Mouse (Mus musculus) CD4-positive naive resting alpha-beta T cell, adult 57 days (primary cell): ENCODE data around the gene Eed. TPM values are rescaled to one million over a fixed set of nuclear protein-coding genes. Genes with fewer than 3 reads are reported as not detected.

ENCODE experiments used
- total RNA-seq: library from RNA; stranded (reverse); gene quantifications from one replicate; pipeline ENCODE4 v1.2.4, GENCODE M21; 2023

Gene Eed
- 123 TPM for total RNA-seq

DNA sequence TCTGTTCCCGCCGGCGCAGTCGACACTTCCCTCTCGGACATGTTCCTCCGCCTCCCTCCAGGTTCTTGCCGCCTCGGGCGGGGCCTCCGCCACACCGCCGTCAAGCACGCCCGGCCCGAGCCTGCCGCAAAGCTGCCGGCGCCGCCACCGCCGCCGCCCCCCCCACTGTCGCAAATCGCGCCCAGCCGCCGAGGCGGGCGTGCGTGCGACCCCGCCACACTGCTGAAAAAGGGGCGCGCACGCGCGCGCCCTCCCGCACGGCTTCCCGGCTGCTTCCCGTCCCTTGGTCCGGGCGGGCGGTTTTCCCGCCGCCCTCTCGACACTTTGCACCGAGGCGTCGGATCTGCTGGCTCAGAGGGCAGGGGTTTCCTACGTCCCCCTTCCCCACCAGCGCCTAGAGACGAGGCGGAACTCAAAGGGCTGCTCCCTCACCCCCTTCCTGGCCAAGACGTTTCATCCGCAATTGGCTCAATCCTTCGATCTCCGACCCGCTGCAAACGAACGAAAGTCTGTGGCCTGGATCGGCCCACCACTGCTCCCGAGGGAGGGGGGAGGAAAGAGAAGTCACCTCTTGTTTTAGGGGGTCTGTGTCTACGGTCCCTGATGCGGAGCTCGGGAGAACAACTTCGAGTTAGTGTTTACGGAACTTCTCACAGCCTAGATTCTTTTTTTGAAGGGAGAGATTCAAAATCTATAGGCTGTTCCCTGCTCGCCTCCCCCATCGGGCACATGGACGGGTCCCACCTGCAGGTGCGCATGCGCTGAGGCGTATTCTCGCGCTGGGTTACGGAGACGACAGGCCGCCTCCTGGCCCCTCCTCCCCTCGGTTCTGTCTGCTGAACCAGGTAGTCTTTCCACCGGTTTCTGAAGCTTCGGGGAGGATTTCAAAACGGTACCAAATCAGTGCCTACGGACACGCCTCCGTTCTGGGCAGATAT, at the start of gene Eed:
Eed (minus strand) TSS at position 499 of the 938 bp plus-strand sequence.

DNA sequence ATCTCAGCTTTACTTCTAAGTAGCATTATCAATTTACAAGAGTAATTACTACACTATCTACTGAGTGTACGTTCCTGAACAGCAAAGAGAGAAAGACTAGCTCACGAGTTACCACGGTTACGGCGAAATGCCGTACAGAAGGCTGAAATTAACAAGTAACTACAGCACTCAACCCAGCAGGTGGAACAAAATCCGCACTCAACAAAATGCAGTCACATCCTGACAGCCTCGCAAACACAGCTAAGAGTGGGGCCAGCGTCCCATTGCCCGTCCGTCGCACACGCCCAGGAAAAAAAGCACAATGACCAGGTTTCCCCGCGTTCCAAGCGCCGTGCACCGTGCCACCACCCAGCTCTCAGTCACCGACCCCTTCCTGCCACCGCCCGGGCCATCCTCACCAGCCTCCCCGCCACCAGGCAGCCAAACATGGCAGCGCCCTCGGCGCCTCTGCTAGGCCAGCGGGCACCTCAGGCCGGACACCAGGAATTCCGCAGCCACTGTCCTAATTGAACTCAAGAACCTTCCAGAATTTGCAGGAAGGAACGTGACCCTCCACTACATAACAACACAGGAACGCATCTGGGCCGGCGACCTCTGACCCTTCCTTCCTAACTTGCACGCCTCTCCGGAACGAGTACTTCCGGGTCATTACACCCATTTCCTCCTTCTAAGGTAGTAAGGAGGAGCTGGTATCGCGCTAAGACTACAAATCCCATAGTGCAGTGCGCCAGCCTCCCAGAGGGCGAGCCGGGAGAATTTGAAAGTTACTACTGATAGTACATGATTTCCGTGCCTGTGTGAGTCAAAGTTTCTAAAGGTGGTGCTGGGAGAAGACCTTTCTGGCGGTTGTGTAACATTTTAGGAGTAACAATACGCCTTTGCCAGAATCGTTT, 40.0 kb downstream of the Eed start, which contains the start of gene Hikeshi:
Hikeshi (minus strand) TSS at position 634 of the 893 bp plus-strand sequence.

Other genes starting within 250 kb of the Eed start
- not detected for gene Ccdc81, start 77.4 kb downstream of the Eed start, total RNA-seq
- gene Hikeshi, start 39.8 kb downstream of the Eed start, total RNA-seq: 55.2 TPM
- gene Picalm, start 149.2 kb upstream of the Eed start, total RNA-seq: 206 TPM